Mouse (Mus musculus) NIH3T3 (cell line): ENCODE results near the gene Hist1h4b.

Source experiments
- DNase-seq: peaks from one replicate; pipeline ENCODE4 v3.0.0-alpha.2; 2012; ENCODE audit warnings: low read depth

The Hist1h4b gene

GRCm38 (mm10) chr13:23806422-23807052, 49.7 kb downstream of the Hist1h4b start, which contains the start of gene Slc17a2:
TSS of gene Slc17a2 (plus strand) at chr13:23806993.
- peak; percentile 8 for DNase-seq
